Mouse (Mus musculus) heart, postnatal 0 days (tissue): ENCODE data around the gene Lin7a. TPM values are rescaled to one million over a fixed set of nuclear protein-coding genes. Genes with fewer than 3 reads are reported as not detected.
A peak's percentile ranks its signal among the peaks of the same experiment; 100 is the strongest.

ENCODE experiments used
- ATAC-seq: fragments of 200-750 bp; cut with Nextera tagmentation; 2 replicates; pipeline ENCODE4 v1.8.0; 2017; ENCODE audit warnings: low read depth, moderate number of reproducible peaks, moderate library complexity; ENCODE audit not compliant: insufficient read depth
- DNase-seq: peaks from one replicate; pipeline ENCODE4 v3.0.0-alpha.2; 2016; ENCODE audit warnings: low spot score
- H3K27ac ChIP-seq: fragments of 300-500 bp; sonication (generic); 2 replicates; pipeline ENCODE4 v1.5.1; 2014; ENCODE audit warnings: low read depth, mild to moderate bottlenecking
- H3K27me3 ChIP-seq: fragments of 300-500 bp; sonication (generic); 2 replicates; pipeline ENCODE4 v1.6.1; 2014; ENCODE audit warnings: low read length, mixed read lengths; ENCODE audit not compliant: control insufficient read depth, insufficient read depth
- H3K36me3 ChIP-seq: fragments of 300-500 bp; sonication (generic); replicated peaks from 2 replicates; pipeline ENCODE4 v1.6.1; 2014; ENCODE audit warnings: low read length, mixed read lengths; ENCODE audit not compliant: control insufficient read depth, insufficient read depth
- H3K4me1 ChIP-seq: fragments of 300-500 bp; sonication (generic); 2 replicates; pipeline ENCODE4 v1.6.1; 2014; ENCODE audit warnings: antibody characterized with exemption; ENCODE audit not compliant: control insufficient read depth, insufficient read depth
- H3K4me2 ChIP-seq: fragments of 300-500 bp; sonication (generic); 2 replicates; pipeline ENCODE4 v1.6.1; 2014; ENCODE audit warnings: low read depth, mild to moderate bottlenecking, low read length, moderate library complexity
- H3K4me3 ChIP-seq: fragments of 300-500 bp; sonication (generic); 2 replicates; pipeline ENCODE4 v1.5.1; 2014; ENCODE audit warnings: low read depth, low read length
- H3K9ac ChIP-seq: fragments of 300-500 bp; sonication (generic); replicated peaks from 2 replicates; pipeline ENCODE4 v1.6.1; 2014; ENCODE audit warnings: low read depth, low read length, mixed read lengths
- H3K9me3 ChIP-seq: fragments of 300-500 bp; sonication (generic); replicated peaks from 2 replicates; pipeline ENCODE4 v1.6.1; 2016; ENCODE audit warnings: low read length; ENCODE audit not compliant: control insufficient read depth
- CTCF ChIP-seq: IDR thresholded peaks from 2 replicates; pipeline ENCODE4 v1.5.1; 2016; ENCODE audit warnings: antibody characterized with exemption, control low read depth, low read depth
- EP300 ChIP-seq: IDR thresholded peaks from 2 replicates; pipeline ENCODE4 v1.6.1; 2016; ENCODE audit warnings: antibody characterized with exemption, low read depth
- WGBS: fragments of 180-500 bp; shearing (Covaris S2); extraction: QIAGEN DNeasy Blood & Tissue Kit; methylation state at CpG from one replicate; pipeline ENCODE4 v1.1.7; 2014; 5-methylcytosine and 5-hydroxymethylcytosine counted together
- polyA plus RNA-seq: library from polyadenylated mRNA; unstranded; fragments of >200 nt; fragmentation: Nextera tagmentation; extraction: Ambion mirVana; gene quantifications from 2 replicates; pipeline ENCODE4 v1.2.1, GENCODE M21; 2015
- total RNA-seq: library from RNA; depleted of rRNA; stranded (reverse); fragments of >200 nt; gene quantifications from 2 replicates; pipeline ENCODE4 v1.2.3, GENCODE M21; 2014; ENCODE audit warnings: low replicate concordance

Gene Lin7a
- total and polyA plus RNA-seq, 2 experiments from 2014 or later, result 1.00 to 8.2 TPM

- TF ChIP-seq EP300 (no peak), CTCF (no peak)
- DNase-seq, result peak; percentile 17
- no peak overlapping the region for H3K9ac ChIP-seq
- H3K36me3 ChIP-seq, result no peaks in the 10 kb centered on the region
- H3K9me3 ChIP-seq, result 0 out of 2 replicates have a peak, but pooled peaks cover 4% of the 10 kb centered on the region
- H3K27me3 ChIP-seq, result no peaks in the 10 kb centered on the region
- H3K4me2 ChIP-seq, result no peak overlapping the region
- 0 out of 2 replicates have a peak, but pooled peaks cover 5% of the 10 kb centered on the region for H3K4me1 ChIP-seq
- ATAC-seq, result no peak
- 34% methylated on average over 4 of the region's 4 CpGs for WGBS
- H3K27ac ChIP-seq, result no peak overlapping the region
- no peak overlapping the region for H3K4me3 ChIP-seq
These were observed 90.1 kb downstream of the Lin7a start for GRCm38 (mm10) chr10:107361546-107361945.

- Histone ChIP-seq H3K9ac (no peak overlapping the region), H3K4me3 (no peak overlapping the region), H3K4me2 (no peak overlapping the region), H3K9me3 (0 out of 2 replicates have a peak, but pooled peaks cover 4% of the 10 kb centered on the region), H3K27me3 (no peaks in the 10 kb centered on the region), H3K4me1 (0 out of 2 replicates have a peak, but pooled peaks cover 5% of the 10 kb centered on the region), H3K27ac (no peak overlapping the region), H3K36me3 (no peaks in the 10 kb centered on the region)
- no peak for TF ChIP-seq CTCF
- no peak for TF ChIP-seq EP300
- no peak for DNase-seq
- ATAC-seq, result no peak
- 79% methylated on average over 2 of the region's 2 CpGs for WGBS
These were observed 90.5 kb downstream of the Lin7a start for GRCm38 (mm10) chr10:107362026-107362425.

GRCm38 (mm10) chr10:107363049-107363816 is 91.7 kb downstream of the Lin7a start:
- Histone ChIP-seq H3K36me3 (no peaks in the 10 kb centered on the region), H3K27me3 (no peaks in the 10 kb centered on the region), H3K9me3 (0 out of 2 replicates have a peak, but pooled peaks cover 4% of the 10 kb centered on the region), H3K4me2 (no peak overlapping the region), H3K27ac (no peak overlapping the region), H3K4me1 (0 out of 2 replicates have a peak, but pooled peaks cover 5% of the 10 kb centered on the region), H3K9ac (no peak overlapping the region), H3K4me3 (no peak overlapping the region)
- TF ChIP-seq EP300 (no peak), CTCF (no peak)
- 84% methylated on average over 16 of the region's 16 CpGs for WGBS
- DNase-seq (no peak), ATAC-seq (no peak)

GRCm38 (mm10) chr10:107377218-107377617 is 105.7 kb downstream of the Lin7a start:
- Histone ChIP-seq H3K4me1 (no peaks in the 10 kb centered on the region), H3K27ac (no peak overlapping the region), H3K27me3 (no peaks in the 10 kb centered on the region), H3K9ac (no peak overlapping the region), H3K9me3 (no peaks in the 10 kb centered on the region), H3K36me3 (no peaks in the 10 kb centered on the region), H3K4me2 (no peak overlapping the region), H3K4me3 (no peak overlapping the region)
- TF ChIP-seq EP300, result no peak
- no peak for TF ChIP-seq CTCF
- WGBS, result 53% methylated on average over 2 of the region's 2 CpGs
- ATAC-seq (no peak), DNase-seq (no peak)

- 76% methylated on average over 4 of the region's 4 CpGs for WGBS
- no peak for DNase-seq
These were observed 109.8 kb downstream of the Lin7a start for GRCm38 (mm10) chr10:107381143-107381746.

More at GRCm38 (mm10) chr10:107381143-107381746, 109.8 kb downstream of the Lin7a start:
- no peaks in the 10 kb centered on the region for H3K36me3 ChIP-seq
- H3K4me3 ChIP-seq, result no peak overlapping the region
- no peak overlapping the region for H3K27ac ChIP-seq
- no peaks in the 10 kb centered on the region for H3K27me3 ChIP-seq
- H3K4me2 ChIP-seq, result no peak overlapping the region
- no peaks in the 10 kb centered on the region for H3K9me3 ChIP-seq
- H3K4me1 ChIP-seq, result no peaks in the 10 kb centered on the region
- H3K9ac ChIP-seq, result no peak overlapping the region
- TF ChIP-seq CTCF (no peak), EP300 (no peak)
- ATAC-seq, result no peak
